Mouse (Mus musculus): ENCODE results near the gene Hspa1b. TPM values are rescaled to one million over a fixed set of nuclear protein-coding genes. Genes with fewer than 3 reads are reported as not detected.
"Not testable (repeated sequence)": the region's sequence is repeated elsewhere in the genome, so short reads cannot be mapped to it uniquely, and the experiment has no call there.

The Hspa1b gene
- polyA plus RNA-seq, 1 experiment from 2014 or later, result 0.07 TPM

DNA sequence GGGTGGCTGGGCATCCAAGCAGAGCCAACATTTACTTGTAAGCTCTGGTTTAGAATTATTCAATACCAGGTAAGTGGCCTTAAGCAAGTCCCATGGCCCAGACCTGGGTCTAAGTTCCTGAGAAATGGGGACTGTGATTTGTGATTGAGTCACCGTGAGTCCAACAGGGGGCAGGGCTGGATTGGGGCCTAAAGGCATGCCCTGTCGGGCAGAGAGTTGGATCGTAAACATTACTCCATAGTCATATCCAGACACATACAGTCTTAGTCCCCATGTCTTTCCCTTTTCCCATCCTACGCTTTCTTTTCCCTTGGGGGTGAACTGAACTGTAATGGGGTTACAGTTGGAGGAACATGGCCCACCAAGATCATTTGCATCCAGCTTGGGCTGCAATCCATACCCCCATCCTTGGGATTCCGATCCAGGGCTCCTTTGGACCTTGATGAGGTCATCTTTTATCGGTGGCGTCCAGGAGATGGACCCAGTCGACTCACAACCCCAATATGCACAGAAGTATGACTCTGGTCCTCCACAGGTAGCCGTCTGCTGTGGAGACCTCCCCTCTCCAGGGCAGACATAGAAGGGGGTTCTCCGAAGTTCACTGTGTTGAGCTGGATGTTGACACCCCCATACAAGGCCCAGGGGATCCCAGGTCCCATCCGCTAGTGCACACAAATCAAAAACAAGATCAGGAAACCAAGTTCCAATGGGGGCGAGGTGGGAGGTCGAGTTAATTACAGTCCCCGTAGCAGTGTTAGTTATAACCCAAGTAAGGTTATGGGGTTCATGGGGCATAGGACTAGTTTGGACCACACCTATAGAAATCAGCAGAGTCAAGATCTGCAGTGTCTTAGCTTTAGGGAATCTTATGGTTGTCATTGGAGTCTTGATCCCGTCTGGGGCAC lies 39.7 kb upstream of the Hspa1b start:
- Histone ChIP-seq H3K36me3 (replicated peaks) (peaks cover 62% of the 10 kb centered on the region), H3K9me3 (0 out of 2 replicates have a peak, but pooled peaks cover 2% of the 10 kb centered on the region), H3K4me1 (peaks cover 67% of the 10 kb centered on the region), H3K27ac (peak overlapping the region; percentile 94), H3K27me3 (ENCODE audit: poor library complexity, severe bottlenecking) (no peaks in the 10 kb centered on the region), H3K4me3 (peak overlapping the region; percentile 74)
- WGBS, result 96% methylated on average over 15 of the region's 15 CpGs
- no peak for DNase-seq (ENCODE audit: extremely low spot score, low spot score)

- Histone ChIP-seq H3K4me1 (peaks cover 51% of the 10 kb centered on the region), H3K27me3 (ENCODE audit: poor library complexity, severe bottlenecking) (no peaks in the 10 kb centered on the region), H3K27ac (no peak overlapping the region), H3K36me3 (replicated peaks) (peaks cover 64% of the 10 kb centered on the region), H3K9me3 (0 out of 2 replicates have a peak, but pooled peaks cover 2% of the 10 kb centered on the region), H3K4me3 (peak overlapping the region; percentile 3; the same call in 1 of the 2 replicates)
- 91% methylated on average over 5 of the region's 5 CpGs for WGBS
- DNase-seq (ENCODE audit: extremely low spot score, low spot score), result no peak
These were observed 38.1 kb upstream of the Hspa1b start for GRCm38 (mm10) chr17:34997142-34997483.

- H3K27ac ChIP-seq, result no peak overlapping the region
- no peak for DNase-seq (ENCODE audit: extremely low spot score, low spot score)
- H3K36me3 ChIP-seq (replicated peaks), result peaks cover 69% of the 10 kb centered on the region
- H3K4me1 ChIP-seq, result peaks cover 46% of the 10 kb centered on the region
- no peaks in the 10 kb centered on the region for H3K27me3 ChIP-seq (ENCODE audit: poor library complexity, severe bottlenecking)
- 94% methylated on average over 13 of the region's 14 CpGs for WGBS
- 0 out of 2 replicates have a peak, but pooled peaks cover 2% of the 10 kb centered on the region for H3K9me3 ChIP-seq
- peak overlapping the region; percentile 3; the same call in 1 of the 2 replicates for H3K4me3 ChIP-seq
These were observed 37.5 kb upstream of the Hspa1b start for GRCm38 (mm10) chr17:34996411-34997141.

DNA sequence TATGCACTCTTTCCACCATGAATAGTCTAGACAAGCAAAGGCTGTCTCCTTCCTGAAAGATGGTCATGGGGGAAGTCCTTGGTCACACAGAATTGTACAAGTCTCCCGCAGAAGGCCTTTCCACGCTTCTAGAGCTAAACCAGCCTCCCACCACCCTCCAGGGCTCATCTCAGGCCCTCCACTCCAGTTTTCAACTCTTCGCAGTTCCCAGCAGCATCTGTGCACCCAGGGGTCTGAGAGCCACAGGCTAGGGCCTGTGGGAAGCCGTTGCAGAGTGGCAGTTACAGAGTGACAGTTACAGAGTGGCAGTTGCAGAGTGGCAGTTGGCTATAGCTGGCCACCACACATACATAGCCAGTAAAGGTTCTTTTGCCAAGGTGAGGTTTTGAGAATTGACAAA lies 36.9 kb upstream of the Hspa1b start:
- 94% methylated on average over 4 of the region's 4 CpGs for WGBS
- H3K36me3 ChIP-seq (replicated peaks), result peaks cover 76% of the 10 kb centered on the region
- H3K27ac ChIP-seq; H3K9me3 ChIP-seq; H3K27me3 ChIP-seq (ENCODE audit: poor library complexity, severe bottlenecking); DNase-seq (ENCODE audit: extremely low spot score, low spot score): not testable (repeated sequence)
- peaks cover 41% of the 10 kb centered on the region for H3K4me1 ChIP-seq
- H3K4me3 ChIP-seq, result peak overlapping the region; percentile 12; the same call in 1 of the 2 replicates

DNA sequence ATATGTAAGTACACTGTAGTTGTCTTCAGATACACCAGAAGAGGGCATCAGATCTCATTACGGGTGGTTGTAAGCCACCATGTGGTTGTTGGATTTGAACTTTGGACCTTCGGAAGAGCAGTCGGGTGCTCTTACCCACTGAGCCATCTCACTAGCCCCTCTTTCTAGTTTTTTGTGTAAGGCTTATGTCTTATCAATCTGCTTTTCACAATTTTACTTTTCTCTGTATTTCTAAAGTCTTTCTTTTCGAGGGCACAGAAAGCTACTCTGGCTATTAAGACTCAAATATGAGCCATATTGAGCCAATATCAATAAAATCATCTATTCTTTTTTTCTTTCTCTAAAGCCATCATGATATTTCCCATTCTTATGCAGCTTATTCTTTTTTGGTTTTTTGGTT lies 36.2 kb upstream of the Hspa1b start:
- Histone ChIP-seq H3K36me3 (replicated peaks) (peaks cover 83% of the 10 kb centered on the region), H3K4me1 (peaks cover 36% of the 10 kb centered on the region)
- not testable (repeated sequence) for H3K4me3 ChIP-seq; H3K27ac ChIP-seq; H3K27me3 ChIP-seq (ENCODE audit: poor library complexity, severe bottlenecking); DNase-seq (ENCODE audit: extremely low spot score, low spot score); H3K9me3 ChIP-seq
- WGBS, result 95% methylated on average over 4 of the region's 4 CpGs

- Histone ChIP-seq H3K27me3 (ENCODE audit: poor library complexity, severe bottlenecking) (no peaks in the 10 kb centered on the region), H3K4me3 (no peak overlapping the region), H3K36me3 (replicated peaks) (peaks cover 86% of the 10 kb centered on the region), H3K27ac (no peak overlapping the region), H3K4me1 (peaks cover 32% of the 10 kb centered on the region), H3K9me3 (0 out of 2 replicates have a peak, but pooled peaks cover 2% of the 10 kb centered on the region)
- DNase-seq (ENCODE audit: extremely low spot score, low spot score), result no peak
These were observed 35.7 kb upstream of the Hspa1b start for GRCm38 (mm10) chr17:34994751-34995150.

- WGBS, result 77% methylated on average over 2 of the region's 2 CpGs
- DNase-seq (ENCODE audit: extremely low spot score, low spot score), result no peak
These were observed 25.2 kb upstream of the Hspa1b start for GRCm38 (mm10) chr17:34984218-34984617.

DNA sequence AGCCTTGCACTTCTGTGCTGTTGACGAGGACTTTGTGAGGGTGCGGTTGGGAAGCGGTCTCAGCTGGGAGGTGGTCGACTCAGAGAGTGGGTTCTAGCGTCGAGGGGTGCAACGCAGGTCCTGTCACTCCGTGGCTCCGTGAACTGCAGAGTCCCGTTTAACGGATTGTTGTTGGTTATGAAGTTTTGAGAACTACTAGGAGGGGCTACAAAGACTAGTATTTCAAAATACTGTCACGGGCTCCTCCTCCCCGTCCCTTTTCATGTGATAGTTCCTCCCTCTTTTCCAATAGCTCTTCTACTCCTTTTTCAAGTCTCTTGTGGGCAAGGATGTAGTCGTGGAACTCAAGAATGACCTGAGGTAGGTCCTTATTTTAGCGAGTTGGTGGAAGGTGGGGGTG lies 23.3 kb upstream of the Hspa1b start:
- no peak for DNase-seq (ENCODE audit: extremely low spot score, low spot score)
- peaks cover 26% of the 10 kb centered on the region for H3K4me1 ChIP-seq
- WGBS, result under 1% methylated on average over 15 of the region's 15 CpGs

More at GRCm38 (mm10) chr17:34984218-34984617, 25.2 kb upstream of the Hspa1b start:
- Histone ChIP-seq H3K4me3 (peak overlapping the region; percentile 96; the same call in 1 of the 2 replicates), H3K36me3 (replicated peaks) (peaks cover 61% of the 10 kb centered on the region), H3K4me1 (peaks cover 26% of the 10 kb centered on the region), H3K9me3 (no peaks in the 10 kb centered on the region), H3K27me3 (ENCODE audit: poor library complexity, severe bottlenecking) (no peaks in the 10 kb centered on the region), H3K27ac (no peak overlapping the region)

DNA sequence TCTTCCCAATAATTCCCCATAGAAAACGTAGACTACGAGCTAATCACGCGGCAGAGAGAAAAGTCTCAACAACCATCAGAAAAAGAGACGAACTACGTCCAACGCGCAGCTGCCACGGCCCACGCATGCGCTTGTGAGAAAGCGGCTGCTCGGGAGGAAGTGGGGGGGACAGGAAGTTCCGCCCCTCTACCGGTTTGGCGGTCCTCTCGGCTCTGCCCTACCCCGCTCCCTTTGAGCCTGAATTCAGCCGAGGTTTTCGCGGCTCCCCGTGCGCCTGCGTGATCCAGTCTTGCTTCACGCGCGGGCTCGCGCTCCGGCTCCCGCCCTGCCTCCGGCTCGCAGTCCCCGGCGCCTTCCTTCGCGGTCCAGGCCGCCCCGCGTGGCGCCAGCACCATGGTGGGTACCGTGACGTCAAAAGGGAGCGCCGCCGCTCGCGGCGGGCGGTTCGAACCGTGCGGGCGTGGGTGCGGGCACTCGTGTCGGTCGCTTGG lies 22.7 kb upstream of the Hspa1b start, which contains the start of gene Lsm2:
Gene Lsm2, plus strand, starts transcription at position 173 of the 491 bp plus-strand sequence.
- H3K27me3 ChIP-seq (ENCODE audit: poor library complexity, severe bottlenecking), result no peaks in the 10 kb centered on the region

More for the DNA sequence above, 23.3 kb upstream of the Hspa1b start:
- Histone ChIP-seq H3K27me3 (ENCODE audit: poor library complexity, severe bottlenecking) (no peaks in the 10 kb centered on the region), H3K27ac (peak overlapping the region; percentile 100), H3K4me3 (peak overlapping the region; percentile 96), H3K36me3 (replicated peaks) (peaks cover 48% of the 10 kb centered on the region), H3K9me3 (no peaks in the 10 kb centered on the region)

GRCm38 (mm10) chr17:34980655-34981054 lies 21.6 kb upstream of the Hspa1b start:
- 29% methylated on average over 2 of the region's 2 CpGs for WGBS

More for the DNA sequence above, 22.7 kb upstream of the Hspa1b start, which contains the start of gene Lsm2:
- peaks cover 48% of the 10 kb centered on the region for H3K36me3 ChIP-seq (replicated peaks)
- H3K4me3 ChIP-seq, result peak within 1 kb of the TSS; percentile 96
- H3K27ac ChIP-seq, result peak within 1 kb of the TSS; percentile 100
- under 1% methylated on average over 58 of the region's 58 CpGs for WGBS
- DNase-seq (ENCODE audit: extremely low spot score, low spot score), result peak; percentile 90
- no peaks in the 10 kb centered on the region for H3K9me3 ChIP-seq
- peaks cover 26% of the 10 kb centered on the region for H3K4me1 ChIP-seq

DNA sequence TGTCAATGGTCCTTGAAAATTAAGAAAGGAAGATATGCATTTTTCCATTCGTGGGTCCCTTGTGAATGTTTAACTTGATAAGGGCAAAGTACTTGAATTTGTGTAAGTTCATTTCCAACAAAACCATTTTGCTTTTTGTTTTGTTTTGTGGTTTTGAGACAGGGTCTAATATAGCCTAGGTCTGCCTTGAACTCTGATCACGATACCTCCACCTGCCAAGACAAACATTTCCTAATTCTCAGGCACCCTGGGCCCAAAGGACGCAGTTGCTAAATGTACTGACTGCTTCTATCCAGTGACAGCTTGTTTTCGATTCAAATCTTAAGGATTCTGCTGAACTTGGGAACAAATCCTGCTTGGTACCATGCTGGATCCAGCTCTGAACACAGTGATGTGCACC lies 20.6 kb upstream of the Hspa1b start:
- WGBS, result 94% methylated on average over 4 of the region's 4 CpGs
- Histone ChIP-seq H3K27ac (no peak overlapping the region), H3K9me3 (no peaks in the 10 kb centered on the region), H3K27me3 (ENCODE audit: poor library complexity, severe bottlenecking) (no peaks in the 10 kb centered on the region), H3K4me1 (peaks cover 26% of the 10 kb centered on the region), H3K36me3 (replicated peaks) (peaks cover 27% of the 10 kb centered on the region), H3K4me3 (no peak overlapping the region)
- DNase-seq (ENCODE audit: extremely low spot score, low spot score), result no peak

More at GRCm38 (mm10) chr17:34980655-34981054, 21.6 kb upstream of the Hspa1b start:
- Histone ChIP-seq H3K27ac (peak overlapping the region; percentile 100), H3K36me3 (replicated peaks) (peaks cover 37% of the 10 kb centered on the region), H3K27me3 (ENCODE audit: poor library complexity, severe bottlenecking) (no peaks in the 10 kb centered on the region), H3K4me1 (peaks cover 26% of the 10 kb centered on the region), H3K9me3 (no peaks in the 10 kb centered on the region), H3K4me3 (peak overlapping the region; percentile 96)
- DNase-seq (ENCODE audit: extremely low spot score, low spot score), result no peak

GRCm38 (mm10) chr17:34978239-34978638 lies 19.2 kb upstream of the Hspa1b start:
- Histone ChIP-seq H3K4me1 (peaks cover 22% of the 10 kb centered on the region), H3K27ac (no peak overlapping the region), H3K9me3 (no peaks in the 10 kb centered on the region), H3K27me3 (ENCODE audit: poor library complexity, severe bottlenecking) (peaks cover 11% of the 10 kb centered on the region), H3K4me3 (no peak overlapping the region), H3K36me3 (replicated peaks) (peaks cover 14% of the 10 kb centered on the region)
- no peak for DNase-seq (ENCODE audit: extremely low spot score, low spot score)
- 91% methylated on average over 27 of the region's 27 CpGs for WGBS

Data from forebrain, embryonic 10.5 days (tissue).